Mouse (Mus musculus) midbrain, embryonic 16.5 days (tissue): ENCODE measurements around the gene Dnah2. TPM values are rescaled to one million over a fixed set of nuclear protein-coding genes. Genes with fewer than 3 reads are reported as not detected.

Experiments
- ATAC-seq: fragments of 200-750 bp; cut with Nextera tagmentation; 2 replicates; pipeline ENCODE4 v1.8.0; 2017; ENCODE audit warnings: moderate TSS enrichment
- H3K27ac ChIP-seq: fragments of 300-500 bp; sonication (generic); 2 replicates; pipeline ENCODE4 v1.5.1; 2014; ENCODE audit warnings: mild to moderate bottlenecking, low read length, mixed read lengths
- H3K27me3 ChIP-seq: fragments of 300-500 bp; sonication (generic); 2 replicates; pipeline ENCODE4 v1.6.1; 2014; ENCODE audit warnings: low read depth, low read length, mixed read lengths; ENCODE audit not compliant: control insufficient read depth, insufficient read depth
- H3K36me3 ChIP-seq: fragments of 300-500 bp; sonication (generic); 2 replicates; pipeline ENCODE4 v1.6.1; 2014; ENCODE audit warnings: mild to moderate bottlenecking, low read length, moderate library complexity, mixed read lengths; ENCODE audit not compliant: control insufficient read depth, insufficient read depth
- H3K4me1 ChIP-seq: fragments of 300-500 bp; sonication (generic); 2 replicates; pipeline ENCODE4 v1.6.1; 2014; ENCODE audit warnings: mild to moderate bottlenecking, low read length, mixed read lengths; ENCODE audit not compliant: control insufficient read depth, insufficient read depth
- H3K4me2 ChIP-seq: fragments of 300-500 bp; sonication (generic); 2 replicates; pipeline ENCODE4 v1.6.1; 2014; ENCODE audit warnings: mild to moderate bottlenecking, low read length, mixed read lengths
- H3K4me3 ChIP-seq: fragments of 300-500 bp; sonication (generic); 2 replicates; pipeline ENCODE4 v1.5.1; 2014; ENCODE audit warnings: low read depth, mild to moderate bottlenecking, low read length, moderate library complexity, mixed read lengths
- H3K9ac ChIP-seq: fragments of 300-500 bp; sonication (generic); 2 replicates; pipeline ENCODE4 v1.6.1; 2014; ENCODE audit warnings: low read depth, low read length, mixed read lengths
- H3K9me3 ChIP-seq: fragments of 300-500 bp; sonication (generic); replicated peaks from 2 replicates; pipeline ENCODE4 v1.6.1; 2014; ENCODE audit warnings: mild to moderate bottlenecking, low read length, mixed read lengths; ENCODE audit not compliant: control insufficient read depth, poor library complexity, severe bottlenecking
- WGBS: fragments of 180-500 bp; shearing (Covaris S2); extraction: QIAGEN DNeasy Blood & Tissue Kit; methylation state at CpG from one replicate; pipeline ENCODE4 v1.1.7; 2014; 5-methylcytosine and 5-hydroxymethylcytosine counted together
- polyA plus RNA-seq: library from polyadenylated mRNA; unstranded; fragments of >200 nt; fragmentation: Nextera tagmentation; extraction: Ambion mirVana; gene quantifications from 2 replicates; pipeline ENCODE4 v1.2.1, GENCODE M21; 2015

Dnah2 gene
- polyA plus RNA-seq, 1 experiment from 2014 or later, result 5.1 TPM

DNA sequence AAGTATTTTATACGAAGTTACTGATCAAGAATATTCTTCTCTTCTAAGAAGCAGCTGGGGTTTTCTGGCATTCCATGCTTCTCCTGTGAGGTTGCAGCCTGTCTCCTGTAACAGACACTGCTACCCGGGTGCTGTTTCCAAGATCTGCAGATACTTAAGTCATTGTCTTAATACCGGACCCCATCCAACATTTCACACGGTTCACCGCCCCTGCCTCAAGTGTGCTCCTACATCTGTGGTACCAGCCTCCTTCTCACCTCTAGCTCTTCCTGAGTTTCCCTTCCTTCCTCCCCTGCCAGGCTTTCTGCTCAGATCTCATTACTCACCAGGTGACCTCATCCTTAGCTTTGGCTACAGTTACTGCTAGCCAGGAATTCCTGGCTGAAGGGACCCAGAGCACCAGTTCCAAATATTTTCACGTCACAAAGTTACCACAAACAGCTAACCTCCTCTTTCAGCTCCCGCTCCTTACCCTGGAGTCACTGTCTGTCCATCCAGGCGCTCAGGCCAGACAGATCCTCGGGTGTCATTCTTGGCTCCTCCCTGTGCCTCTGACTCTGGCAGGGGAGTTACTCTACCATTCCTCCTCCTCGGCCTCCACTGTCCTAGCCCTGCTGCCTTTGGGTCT lies 166.3 kb downstream of the Dnah2 start:
- no peak overlapping the region for H3K4me3 ChIP-seq
- H3K27me3 ChIP-seq, result no peaks in the 10 kb centered on the region
- H3K27ac ChIP-seq, result no peak overlapping the region
- no peaks in the 10 kb centered on the region for H3K4me1 ChIP-seq
- 70% methylated on average over 10 of the region's 10 CpGs for WGBS
- H3K9me3 ChIP-seq, result no peaks in the 10 kb centered on the region
- ATAC-seq, result no peak
- H3K4me2 ChIP-seq, result no peak overlapping the region
- H3K36me3 ChIP-seq, result no peaks in the 10 kb centered on the region
- H3K9ac ChIP-seq, result no peak overlapping the region

- Histone ChIP-seq H3K36me3 (no peaks in the 10 kb centered on the region), H3K4me1 (no peaks in the 10 kb centered on the region), H3K4me2 (no peak overlapping the region), H3K27ac (no peak overlapping the region), H3K9me3 (no peaks in the 10 kb centered on the region), H3K27me3 (no peaks in the 10 kb centered on the region), H3K4me3 (no peak overlapping the region), H3K9ac (no peak overlapping the region)
- ATAC-seq, result no peak
- WGBS, result 80% methylated on average over 6 of the region's 6 CpGs
These were observed 167.6 kb downstream of the Dnah2 start for GRCm38 (mm10) chr11:69381356-69381755.

DNA sequence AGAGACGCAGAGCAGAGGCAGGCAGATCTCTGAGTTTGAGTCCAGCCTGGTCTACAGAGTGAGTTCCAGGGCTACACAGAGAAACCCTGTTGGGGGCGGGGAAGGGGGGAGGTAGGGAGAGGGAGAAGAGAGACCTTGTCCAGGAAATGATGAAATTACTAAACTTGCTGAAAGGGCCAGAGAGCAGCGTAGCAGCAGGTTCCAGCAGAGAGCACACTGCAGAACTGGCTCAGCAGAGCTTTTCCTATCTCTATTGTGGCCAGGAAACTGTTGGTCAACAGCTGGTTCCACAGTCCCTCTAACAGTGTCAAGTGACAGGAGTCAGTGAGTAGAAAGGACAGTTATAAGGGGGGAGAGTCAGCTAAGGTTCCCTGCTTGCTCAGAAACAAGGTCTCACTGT lies 169.3 kb downstream of the Dnah2 start:
- Histone ChIP-seq H3K4me3 (no peak overlapping the region), H3K4me2 (no peak overlapping the region), H3K4me1 (no peaks in the 10 kb centered on the region), H3K9ac (no peak overlapping the region), H3K36me3 (no peaks in the 10 kb centered on the region), H3K27ac (no peak overlapping the region), H3K9me3 (no peaks in the 10 kb centered on the region), H3K27me3 (no peaks in the 10 kb centered on the region)
- no peak for ATAC-seq
- WGBS, result 88% methylated on average over 3 of the region's 3 CpGs

DNA sequence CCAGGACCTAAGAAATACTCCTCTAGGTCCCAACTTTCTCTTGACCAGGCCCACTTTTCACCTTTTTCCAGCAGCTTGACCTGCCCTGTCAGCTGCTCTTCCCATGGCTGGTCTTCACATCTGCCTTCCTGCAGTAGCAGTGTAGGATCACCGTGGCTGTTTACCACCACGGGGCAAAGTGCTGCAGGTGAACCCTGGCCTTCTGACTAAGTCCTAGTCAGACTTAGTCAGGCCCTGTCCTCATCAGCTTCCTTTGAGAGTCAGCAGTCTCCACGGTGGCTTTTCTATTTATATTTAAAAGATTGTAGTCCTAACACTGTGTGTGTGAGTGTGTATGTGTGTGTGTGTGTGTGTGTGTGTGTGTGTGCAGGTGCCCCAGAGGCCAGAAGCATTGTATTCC lies 171.1 kb downstream of the Dnah2 start:
- Histone ChIP-seq H3K4me1 (no peaks in the 10 kb centered on the region), H3K9me3 (no peaks in the 10 kb centered on the region), H3K4me3 (no peak overlapping the region), H3K4me2 (no peak overlapping the region), H3K36me3 (no peaks in the 10 kb centered on the region), H3K27ac (no peak overlapping the region), H3K9ac (no peak overlapping the region), H3K27me3 (no peaks in the 10 kb centered on the region)
- ATAC-seq, result no peak
- 85% methylated on average over 3 of the region's 3 CpGs for WGBS

DNA sequence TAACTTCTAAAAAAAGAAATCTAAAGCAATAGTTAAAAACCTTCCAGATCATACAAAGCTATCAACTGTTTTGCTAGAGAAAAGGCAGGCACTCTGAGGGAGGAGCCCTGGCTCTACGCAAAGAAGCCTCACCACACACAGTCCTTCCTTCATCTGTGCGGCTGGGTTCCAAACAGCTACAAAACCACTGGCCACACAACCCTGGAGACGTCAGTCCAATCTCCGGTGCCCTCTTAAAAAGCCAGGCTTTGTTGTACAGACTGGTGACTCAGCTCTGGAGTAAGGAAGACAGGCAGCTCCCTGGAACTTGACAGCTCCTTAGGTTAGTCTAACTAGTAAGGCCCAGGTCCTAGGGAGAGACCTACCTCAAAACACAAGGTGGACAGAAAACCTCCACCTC lies 173.3 kb downstream of the Dnah2 start:
- H3K27ac ChIP-seq, result no peak overlapping the region
- ATAC-seq, result no peak
- H3K27me3 ChIP-seq, result no peaks in the 10 kb centered on the region
- 87% methylated on average over 4 of the region's 4 CpGs for WGBS
- peaks cover 17% of the 10 kb centered on the region for H3K4me1 ChIP-seq
- H3K9me3 ChIP-seq, result no peaks in the 10 kb centered on the region
- H3K4me2 ChIP-seq, result no peak overlapping the region
- H3K4me3 ChIP-seq, result no peak overlapping the region
- H3K36me3 ChIP-seq, result no peaks in the 10 kb centered on the region
- no peak overlapping the region for H3K9ac ChIP-seq

DNA sequence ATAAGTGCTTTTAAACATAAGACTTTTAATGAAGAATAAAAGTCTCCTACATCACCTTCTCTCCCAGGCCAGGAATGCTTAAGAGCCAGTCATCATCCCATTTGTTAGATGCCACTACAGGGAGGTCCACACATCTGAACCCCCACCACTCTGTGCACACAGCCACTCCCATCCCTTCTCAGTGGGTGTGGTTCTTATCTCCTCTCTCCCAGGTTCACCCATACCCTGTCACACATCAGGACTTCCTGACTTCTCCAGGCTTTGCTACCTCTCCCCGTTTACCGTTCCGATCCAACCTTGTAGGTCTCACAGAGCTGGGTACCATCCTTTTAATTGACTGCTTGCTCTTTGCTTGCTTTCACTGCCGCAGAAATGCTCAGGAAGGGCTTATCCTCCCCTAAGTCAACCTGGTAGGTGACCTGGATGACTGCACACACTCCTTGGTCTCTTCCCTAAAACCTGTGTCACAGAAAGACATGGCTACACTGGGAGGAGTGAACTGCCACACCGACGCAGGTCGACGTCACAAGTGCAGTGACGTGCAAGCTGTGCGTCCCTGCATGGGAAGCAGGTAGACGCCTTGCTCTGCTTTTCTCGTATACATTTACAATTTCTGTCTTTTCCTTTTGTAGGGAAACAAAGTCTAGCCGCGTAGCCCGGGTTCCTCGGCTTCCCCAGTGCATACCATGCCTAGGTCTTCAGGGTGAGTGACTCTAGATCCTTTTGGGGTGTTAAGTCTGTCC lies 175.5 kb downstream of the Dnah2 start:
- peaks cover 19% of the 10 kb centered on the region for H3K4me1 ChIP-seq
- no peak overlapping the region for H3K9ac ChIP-seq
- ATAC-seq, result no peak
- H3K27me3 ChIP-seq, result no peaks in the 10 kb centered on the region
- no peak overlapping the region for H3K4me2 ChIP-seq
- H3K4me3 ChIP-seq, result no peak overlapping the region
- no peaks in the 10 kb centered on the region for H3K36me3 ChIP-seq
- WGBS, result 93% methylated on average over 16 of the region's 16 CpGs
- no peaks in the 10 kb centered on the region for H3K9me3 ChIP-seq
- no peak overlapping the region for H3K27ac ChIP-seq

DNA sequence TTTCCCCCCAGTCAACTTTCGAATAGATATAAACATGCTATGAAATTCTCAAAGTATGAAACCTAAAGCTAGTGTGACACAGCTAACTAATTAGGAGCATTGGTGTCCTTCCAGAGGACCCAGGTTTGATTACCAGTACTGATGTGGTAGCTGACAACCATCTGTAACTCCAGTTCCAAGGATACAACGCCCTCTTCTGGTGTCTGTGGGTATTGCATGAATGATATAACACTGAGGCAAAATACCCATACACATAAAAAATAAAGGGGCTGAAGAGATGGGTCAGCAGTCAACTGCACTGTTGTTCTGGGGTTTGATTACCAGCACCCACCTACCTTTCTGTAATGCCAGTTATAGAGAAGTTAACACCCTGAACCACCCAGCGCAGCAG lies 176.1 kb downstream of the Dnah2 start:
- no peaks in the 10 kb centered on the region for H3K36me3 ChIP-seq
- peaks cover 19% of the 10 kb centered on the region for H3K4me1 ChIP-seq
- ATAC-seq, result no peak
- H3K9ac ChIP-seq, result no peak overlapping the region
- H3K9me3 ChIP-seq, result no peaks in the 10 kb centered on the region
- WGBS, result 62% methylated on average over 3 of the region's 3 CpGs
- no peaks in the 10 kb centered on the region for H3K27me3 ChIP-seq
- no peak overlapping the region for H3K27ac ChIP-seq
- H3K4me3 ChIP-seq, result no peak overlapping the region
- H3K4me2 ChIP-seq, result no peak overlapping the region

DNA sequence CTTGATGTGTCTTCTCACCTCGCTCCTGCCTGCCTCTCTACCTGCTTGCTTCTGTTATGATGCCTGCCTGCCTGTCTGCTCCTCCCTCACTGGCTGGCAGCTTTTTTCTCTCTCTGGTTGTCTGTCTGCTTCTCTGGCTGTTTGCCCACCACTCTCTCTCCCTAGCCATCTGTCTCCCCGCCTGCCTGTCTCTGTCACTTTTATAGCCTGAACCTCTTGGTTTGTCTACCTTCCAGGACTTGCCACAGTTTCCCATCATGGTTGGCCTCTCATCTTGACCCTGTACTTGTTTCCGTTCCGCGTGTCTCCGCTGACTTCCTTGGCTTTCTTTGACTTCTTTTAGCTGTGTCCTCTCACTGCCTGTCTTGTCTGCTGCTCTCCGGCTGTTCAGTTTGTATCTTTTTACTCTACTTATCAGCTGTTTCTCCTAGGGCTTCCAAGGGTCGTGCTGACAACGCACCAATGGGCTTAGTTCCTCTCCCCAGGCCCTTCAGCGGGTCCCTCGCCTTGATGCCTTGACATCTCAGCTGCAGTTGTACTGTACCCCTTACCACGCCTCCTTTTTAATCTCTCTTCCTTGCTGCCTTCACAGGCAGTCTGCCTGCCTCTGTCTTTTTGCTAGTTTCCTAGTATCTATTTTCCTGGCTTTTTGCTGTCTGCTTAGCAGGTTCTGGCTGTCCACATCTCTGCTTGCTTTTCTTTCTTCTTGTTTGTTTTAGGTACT lies 176.7 kb downstream of the Dnah2 start:
- Histone ChIP-seq H3K9me3 (no peaks in the 10 kb centered on the region), H3K36me3 (no peaks in the 10 kb centered on the region), H3K27ac (peak overlapping the region; percentile 77), H3K4me2 (peak overlapping the region; percentile 39; the same call in 1 of the 2 replicates), H3K27me3 (no peaks in the 10 kb centered on the region), H3K4me1 (peaks cover 19% of the 10 kb centered on the region), H3K9ac (no peak overlapping the region; the same call in 1 of the 2 replicates), H3K4me3 (no peak overlapping the region)
- WGBS, result 45% methylated on average over 12 of the region's 12 CpGs
- ATAC-seq, result no peak

- 27% methylated on average over 12 of the region's 12 CpGs for WGBS
- peaks cover 19% of the 10 kb centered on the region for H3K4me1 ChIP-seq
- no peak for ATAC-seq
- H3K27ac ChIP-seq, result peak overlapping the region; percentile 77
- H3K4me2 ChIP-seq, result peak overlapping the region; percentile 39
- no peaks in the 10 kb centered on the region for H3K27me3 ChIP-seq
- no peaks in the 10 kb centered on the region for H3K9me3 ChIP-seq
- H3K9ac ChIP-seq, result peak overlapping the region; percentile 36
- H3K4me3 ChIP-seq, result no peak overlapping the region
- no peaks in the 10 kb centered on the region for H3K36me3 ChIP-seq
These were observed 177.3 kb downstream of the Dnah2 start for GRCm38 (mm10) chr11:69371601-69372000.
